Mouse (Mus musculus) leukemia stem cell, adult 10-12 weeks (primary cell): ENCODE data around the gene Cul1. TPM values are rescaled to one million over a fixed set of nuclear protein-coding genes. Genes with fewer than 3 reads are reported as not detected.

Experiments
- polyA plus RNA-seq: library from polyadenylated mRNA; stranded (reverse); fragments of >175 nt; gene quantifications from 2 replicates; pipeline ENCODE4 v1.2.3, GENCODE M21; 2012; ENCODE audit warnings: low replicate concordance

The Cul1 gene
- polyA plus RNA-seq: 3.5 and 9.3 TPM in 2 replicates

GRCm38 (mm10) chr6:47453098-47453497, at the start of gene Cul1:
Gene Cul1 (plus strand): TSS chr6:47453398.

Other genes starting within 250 kb of the Cul1 start
- gene Ezh2, start 141.9 kb downstream of the Cul1 start, polyA plus RNA-seq: 18.5 and 23.7 TPM in 2 replicates